Mouse (Mus musculus): Measurements from ENCODE around the gene Dapk2. TPM values are rescaled to one million over a fixed set of nuclear protein-coding genes. Genes with fewer than 3 reads are reported as not detected.

Dapk2 gene
- polyA plus RNA-seq (2016; fragmentation: Nextera tagmentation; extraction: Ambion mirVana), result 2.4 and 2.6 TPM in 2 replicates

GRCm38 (mm10) chr9:66157958-66158830, at the start of gene Dapk2:
Gene Dapk2, plus strand, starts transcription at chr9:66158223.
- ATAC-seq (ENCODE audit: low FRiP score, low read depth), result peak; percentile 83

DNA sequence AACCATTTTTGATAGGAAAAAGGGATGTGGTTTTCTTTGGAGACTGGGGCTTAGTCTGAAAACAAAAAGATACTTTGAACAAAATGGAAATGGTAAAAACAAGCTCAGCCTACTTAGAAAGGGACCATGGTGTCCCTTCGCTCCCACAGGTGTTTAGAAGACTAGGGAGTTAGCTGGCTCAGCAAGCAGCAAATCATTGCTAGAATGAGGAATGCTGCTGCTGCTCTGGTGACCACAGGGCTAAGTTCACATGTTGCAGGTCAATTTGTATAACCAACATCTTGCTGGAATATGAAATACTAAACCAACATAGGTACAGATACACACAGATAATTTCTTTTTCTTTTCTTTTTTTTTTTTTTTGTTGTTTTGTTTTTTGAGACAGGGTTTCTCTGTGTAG, 48.4 kb upstream of the Dapk2 start:
- Histone ChIP-seq H3K9ac (no peak overlapping the region), H3K27ac (no peak overlapping the region), H3K4me3 (no peak overlapping the region), H3K27me3 (replicated peaks) (no peaks in the 10 kb centered on the region), H3K9me3 (no peaks in the 10 kb centered on the region), H3K4me2 (replicated peaks) (no peak overlapping the region), H3K36me3 (peaks cover 45% of the 10 kb centered on the region), H3K4me1 (peaks cover 13% of the 10 kb centered on the region)
- 98% methylated on average over 1 of the region's 1 CpGs for WGBS
- ATAC-seq (ENCODE audit: low FRiP score, low read depth), result no peak

More at GRCm38 (mm10) chr9:66157958-66158830, at the start of gene Dapk2:
- Histone ChIP-seq H3K9me3 (no peaks in the 10 kb centered on the region), H3K4me2 (replicated peaks) (peak within 1 kb of the TSS; percentile 66), H3K4me1 (peaks cover 7% of the 10 kb centered on the region; the same call in 1 of the 2 replicates), H3K4me3 (peak within 1 kb of the TSS; percentile 36), H3K27me3 (replicated peaks) (peaks cover 26% of the 10 kb centered on the region), H3K36me3 (no peaks in the 10 kb centered on the region), H3K27ac (no peak within 1 kb of the TSS), H3K9ac (no peak within 1 kb of the TSS)
- WGBS, result 2% methylated on average over 57 of the region's 58 CpGs

GRCm38 (mm10) chr9:66110126-66110525, 47.9 kb upstream of the Dapk2 start:
- H3K36me3 ChIP-seq, result peaks cover 44% of the 10 kb centered on the region
- no peak overlapping the region for H3K9ac ChIP-seq
- no peak overlapping the region for H3K4me2 ChIP-seq (replicated peaks)
- peaks cover 13% of the 10 kb centered on the region for H3K4me1 ChIP-seq
- H3K9me3 ChIP-seq, result no peaks in the 10 kb centered on the region
- H3K27me3 ChIP-seq (replicated peaks), result no peaks in the 10 kb centered on the region
- 58% methylated on average over 8 of the region's 8 CpGs for WGBS
- no peak for ATAC-seq (ENCODE audit: low FRiP score, low read depth)
- H3K27ac ChIP-seq, result no peak overlapping the region
- no peak overlapping the region for H3K4me3 ChIP-seq

DNA sequence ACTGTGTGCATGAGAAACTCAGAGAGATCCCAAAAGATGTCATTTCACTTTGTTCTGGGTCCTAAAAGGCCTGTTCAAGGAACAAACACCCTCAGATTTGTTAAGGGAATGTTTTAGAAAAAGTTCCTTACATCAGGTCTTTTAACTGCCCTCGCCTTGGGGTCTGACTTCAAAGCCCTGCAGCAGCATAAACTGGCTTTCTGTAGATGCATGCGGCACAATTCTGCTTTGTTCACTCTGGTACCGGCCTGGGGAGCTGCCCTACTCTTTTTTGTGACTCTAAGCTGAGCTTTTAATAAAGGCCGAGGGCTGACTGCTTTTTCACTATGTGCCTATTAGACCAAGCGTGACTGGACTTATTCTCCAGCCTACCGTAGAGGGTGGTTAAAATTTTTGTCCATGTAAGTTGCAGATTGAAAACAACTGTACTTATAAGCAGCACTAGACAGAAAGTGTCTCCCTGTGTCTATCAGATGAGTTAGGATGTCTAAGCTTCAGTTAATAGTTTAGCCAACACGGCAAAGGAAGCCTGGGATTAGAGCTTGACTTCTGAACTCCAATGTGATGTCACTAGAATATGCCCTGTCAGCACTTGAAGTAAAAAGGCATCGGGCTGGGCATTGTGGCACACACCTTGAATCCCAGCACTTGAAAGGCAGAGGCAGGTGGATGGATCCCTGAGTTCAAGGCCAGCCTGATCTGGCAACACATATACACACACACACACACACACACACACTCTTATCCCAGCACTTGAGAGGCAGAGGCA, 47.2 kb upstream of the Dapk2 start:
- no peak overlapping the region for H3K27ac ChIP-seq
- no peak for ATAC-seq (ENCODE audit: low FRiP score, low read depth)
- H3K4me2 ChIP-seq (replicated peaks), result no peak overlapping the region
- WGBS, result 36% methylated on average over 8 of the region's 8 CpGs
- H3K36me3 ChIP-seq, result peaks cover 41% of the 10 kb centered on the region
- no peak overlapping the region for H3K4me3 ChIP-seq
- H3K27me3 ChIP-seq (replicated peaks), result no peaks in the 10 kb centered on the region
- H3K4me1 ChIP-seq, result peaks cover 13% of the 10 kb centered on the region
- no peak overlapping the region for H3K9ac ChIP-seq
- H3K9me3 ChIP-seq, result no peaks in the 10 kb centered on the region

DNA sequence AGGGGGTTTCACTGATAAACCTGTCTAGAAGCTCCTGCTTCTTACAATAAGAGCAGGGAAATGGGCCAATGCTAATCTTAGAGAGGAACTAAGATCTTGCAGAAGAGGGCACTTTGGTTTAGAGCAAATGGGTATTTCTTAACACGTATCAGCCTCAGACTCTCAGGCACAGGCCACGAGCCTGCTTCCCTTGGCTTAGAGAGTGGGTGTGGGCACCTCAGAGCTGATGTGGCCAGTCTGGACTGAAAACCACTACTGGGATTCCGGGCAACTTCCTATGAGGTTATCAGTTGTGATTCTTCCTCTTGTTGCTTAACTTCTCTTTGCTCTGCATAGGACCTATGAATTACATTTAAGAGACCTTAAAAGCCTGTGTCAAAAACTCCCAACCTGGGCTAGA, 43.7 kb upstream of the Dapk2 start:
- Histone ChIP-seq H3K4me2 (replicated peaks) (no peak overlapping the region), H3K36me3 (peaks cover 20% of the 10 kb centered on the region; the same call in 1 of the 2 replicates), H3K27ac (no peak overlapping the region), H3K27me3 (replicated peaks) (no peaks in the 10 kb centered on the region), H3K9me3 (no peaks in the 10 kb centered on the region), H3K4me1 (peaks cover 17% of the 10 kb centered on the region), H3K4me3 (no peak overlapping the region), H3K9ac (no peak overlapping the region)
- ATAC-seq (ENCODE audit: low FRiP score, low read depth), result no peak
- 93% methylated on average over 3 of the region's 3 CpGs for WGBS

- no peak overlapping the region for H3K27ac ChIP-seq
- no peak overlapping the region for H3K4me3 ChIP-seq
- 0 out of 2 replicates have a peak, but pooled peaks cover 4% of the 10 kb centered on the region for H3K4me1 ChIP-seq
- H3K9ac ChIP-seq, result no peak overlapping the region
- H3K36me3 ChIP-seq, result peaks cover 17% of the 10 kb centered on the region; the same call in 1 of the 2 replicates
- ATAC-seq (ENCODE audit: low FRiP score, low read depth), result no peak
- H3K9me3 ChIP-seq, result no peaks in the 10 kb centered on the region
- H3K4me2 ChIP-seq (replicated peaks), result no peak overlapping the region
- WGBS, result 63% methylated on average over 8 of the region's 8 CpGs
- no peaks in the 10 kb centered on the region for H3K27me3 ChIP-seq (replicated peaks)
Measured at GRCm38 (mm10) chr9:66116890-66117289, 41.1 kb upstream of the Dapk2 start.

DNA sequence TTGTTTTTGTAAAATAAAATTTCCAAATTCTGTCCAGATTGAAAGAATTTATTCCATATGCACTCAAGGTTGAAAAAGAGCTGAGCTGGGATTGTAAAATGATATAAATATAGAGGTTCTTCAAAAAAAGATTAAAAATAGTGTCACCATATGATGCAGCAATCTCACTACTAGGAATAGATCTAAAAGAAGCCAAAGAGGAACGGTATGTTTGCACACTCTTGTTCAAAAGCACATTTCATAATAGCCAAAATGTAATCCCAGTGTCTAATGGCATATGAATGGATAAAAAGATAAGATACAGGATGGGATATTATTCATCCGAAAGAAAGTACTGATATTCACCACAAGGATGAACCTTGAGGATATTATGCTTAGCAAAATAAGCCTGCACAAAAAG, 38.5 kb upstream of the Dapk2 start:
- H3K36me3 ChIP-seq, result peaks cover 9% of the 10 kb centered on the region; the same call in 1 of the 2 replicates
- H3K27me3 ChIP-seq (replicated peaks), result no peaks in the 10 kb centered on the region
- 95% methylated on average over 2 of the region's 2 CpGs for WGBS
- no peaks in the 10 kb centered on the region for H3K9me3 ChIP-seq
- no peak overlapping the region for H3K27ac ChIP-seq
- peaks cover 15% of the 10 kb centered on the region for H3K4me1 ChIP-seq
- no peak overlapping the region for H3K4me3 ChIP-seq
- H3K9ac ChIP-seq, result no peak overlapping the region
- no peak overlapping the region for H3K4me2 ChIP-seq (replicated peaks)
- ATAC-seq (ENCODE audit: low FRiP score, low read depth), result no peak

DNA sequence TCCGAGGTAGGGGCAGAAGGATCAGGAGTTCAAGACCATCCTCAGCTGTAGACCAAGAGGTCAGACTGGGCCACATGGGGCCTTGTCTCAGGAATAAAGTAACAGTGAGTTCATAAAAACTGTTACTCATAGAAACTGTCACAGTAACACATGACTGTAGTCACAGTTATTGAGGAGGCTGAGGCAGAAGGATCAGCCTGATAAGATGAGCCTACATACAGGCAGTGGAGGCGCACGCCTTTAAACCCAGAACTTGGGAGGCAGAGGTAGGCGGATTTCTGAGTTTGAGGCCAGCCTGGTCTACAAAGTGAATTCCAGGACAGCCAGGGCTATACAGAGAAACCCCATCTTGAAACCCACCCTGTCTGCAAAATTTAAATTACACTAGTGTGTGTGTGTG, 37.9 kb upstream of the Dapk2 start:
- peaks cover 4% of the 10 kb centered on the region; the same call in 1 of the 2 replicates for H3K36me3 ChIP-seq
- no peak for ATAC-seq (ENCODE audit: low FRiP score, low read depth)
- peaks cover 15% of the 10 kb centered on the region for H3K4me1 ChIP-seq
- no peak overlapping the region for H3K27ac ChIP-seq
- H3K4me2 ChIP-seq (replicated peaks), result no peak overlapping the region
- H3K27me3 ChIP-seq (replicated peaks), result no peaks in the 10 kb centered on the region
- 95% methylated on average over 4 of the region's 4 CpGs for WGBS
- H3K9me3 ChIP-seq, result no peaks in the 10 kb centered on the region
- H3K4me3 ChIP-seq, result no peak overlapping the region
- H3K9ac ChIP-seq, result no peak overlapping the region

DNA sequence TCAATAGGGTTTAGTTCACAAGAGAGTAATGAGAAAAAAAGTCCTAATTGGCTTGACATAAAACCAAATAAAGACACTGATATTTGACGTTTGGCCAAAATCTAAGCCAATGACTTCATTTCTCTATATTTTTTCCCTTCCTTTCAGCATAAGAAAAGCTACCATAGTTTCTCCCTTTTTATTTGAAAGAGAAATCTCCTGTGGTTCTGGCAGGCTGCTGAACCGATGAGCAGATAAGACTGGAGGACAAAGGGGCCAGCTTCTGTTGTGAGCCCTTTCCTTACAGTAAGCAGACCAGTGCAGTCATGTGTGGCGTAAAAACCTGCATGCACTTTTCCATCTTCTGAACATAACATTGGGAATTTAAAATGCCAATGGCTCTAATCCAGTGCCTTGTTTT, 37.1 kb upstream of the Dapk2 start:
- 84% methylated on average over 3 of the region's 3 CpGs for WGBS
- no peak for ATAC-seq (ENCODE audit: low FRiP score, low read depth)
- H3K4me3 ChIP-seq, result no peak overlapping the region
- no peaks in the 10 kb centered on the region for H3K36me3 ChIP-seq
- H3K27ac ChIP-seq, result no peak overlapping the region
- H3K4me1 ChIP-seq, result peaks cover 15% of the 10 kb centered on the region
- no peak overlapping the region for H3K9ac ChIP-seq
- H3K4me2 ChIP-seq (replicated peaks), result no peak overlapping the region
- H3K9me3 ChIP-seq, result no peaks in the 10 kb centered on the region
- H3K27me3 ChIP-seq (replicated peaks), result no peaks in the 10 kb centered on the region

- Histone ChIP-seq H3K27me3 (replicated peaks) (no peaks in the 10 kb centered on the region), H3K4me2 (replicated peaks) (no peak overlapping the region), H3K9ac (no peak overlapping the region), H3K4me1 (peaks cover 15% of the 10 kb centered on the region), H3K36me3 (no peaks in the 10 kb centered on the region), H3K4me3 (no peak overlapping the region), H3K27ac (no peak overlapping the region), H3K9me3 (no peaks in the 10 kb centered on the region)
- ATAC-seq (ENCODE audit: low FRiP score, low read depth), result no peak
Measured at GRCm38 (mm10) chr9:66121421-66121820, 36.6 kb upstream of the Dapk2 start.

GRCm38 (mm10) chr9:66123648-66124047, 34.4 kb upstream of the Dapk2 start:
- no peaks in the 10 kb centered on the region for H3K27me3 ChIP-seq (replicated peaks)
- peak overlapping the region; percentile 70 for H3K4me2 ChIP-seq (replicated peaks)
- no peaks in the 10 kb centered on the region for H3K9me3 ChIP-seq
- peak overlapping the region; percentile 77 for H3K4me3 ChIP-seq
- no peak overlapping the region for H3K27ac ChIP-seq
- ATAC-seq (ENCODE audit: low FRiP score, low read depth), result no peak
- peak overlapping the region; percentile 81 for H3K9ac ChIP-seq
- WGBS, result 9% methylated on average over 5 of the region's 5 CpGs
- peaks cover 22% of the 10 kb centered on the region for H3K4me1 ChIP-seq
- H3K36me3 ChIP-seq, result no peaks in the 10 kb centered on the region

GRCm38 (mm10) chr9:66124111-66124531, 33.9 kb upstream of the Dapk2 start:
- Histone ChIP-seq H3K9ac (peak overlapping the region; percentile 81), H3K36me3 (no peaks in the 10 kb centered on the region), H3K9me3 (no peaks in the 10 kb centered on the region), H3K27me3 (replicated peaks) (no peaks in the 10 kb centered on the region), H3K4me2 (replicated peaks) (peak overlapping the region; percentile 70), H3K4me3 (peak overlapping the region; percentile 77), H3K27ac (peak overlapping the region; percentile 93), H3K4me1 (peaks cover 22% of the 10 kb centered on the region)
- ATAC-seq (ENCODE audit: low FRiP score, low read depth), result peak; percentile 49
- under 1% methylated on average over 12 of the region's 12 CpGs for WGBS
